Mouse (Mus musculus) embryo, embryonic 11 days (tissue): ENCODE data around the gene Usp39.

Source experiments
- DNase-seq: peaks from one replicate; pipeline ENCODE4 v3.0.0-alpha.2; 2015

The Usp39 gene

GRCm38 (mm10) chr6:72289484-72289883 lies 55.5 kb downstream of the Usp39 start:
- no peak for DNase-seq

GRCm38 (mm10) chr6:72283914-72284313 lies 61.1 kb downstream of the Usp39 start:
- peak; percentile 64 for DNase-seq

GRCm38 (mm10) chr6:72280410-72280998 lies 64.5 kb downstream of the Usp39 start:
- no peak for DNase-seq

GRCm38 (mm10) chr6:72279505-72279904 lies 65.5 kb downstream of the Usp39 start:
- no peak for DNase-seq

GRCm38 (mm10) chr6:72278835-72279234 lies 66.1 kb downstream of the Usp39 start:
- no peak for DNase-seq

- no peak for DNase-seq
These were observed 67.3 kb downstream of the Usp39 start for GRCm38 (mm10) chr6:72277508-72278166.

- no peak for DNase-seq
These were observed 68.0 kb downstream of the Usp39 start for GRCm38 (mm10) chr6:72276972-72277441.

GRCm38 (mm10) chr6:72276141-72276540 lies 68.8 kb downstream of the Usp39 start:
- no peak for DNase-seq

GRCm38 (mm10) chr6:72275527-72275926 lies 69.5 kb downstream of the Usp39 start:
- no peak for DNase-seq

- DNase-seq = no peak
These were observed 71.8 kb downstream of the Usp39 start for GRCm38 (mm10) chr6:72273153-72273552.

GRCm38 (mm10) chr6:72272161-72272696 lies 72.8 kb downstream of the Usp39 start:
- DNase-seq = no peak

GRCm38 (mm10) chr6:72270952-72271519 lies 73.9 kb downstream of the Usp39 start:
- DNase-seq = no peak

- no peak for DNase-seq
These were observed 74.7 kb downstream of the Usp39 start for GRCm38 (mm10) chr6:72270258-72270657.
